Mouse (Mus musculus): ENCODE measurements at regions not wholly inside any gene's neighbourhood (a gene's known extent, or its start where the extent isn't known, plus 50 kb on each side); places are given as distances from the start of the nearest gene placed in this dataset.

GRCm38 (mm10) chr1:63937480-63937879, 168.4 kb upstream of the 4933402D24Rik start:
- no peak for TF ChIP-seq CTCF (IDR thresholded peaks at IDR 0.05; ENCODE audit: low read depth)
- no peak for TF ChIP-seq EP300 (IDR thresholded peaks at IDR 0.05; ENCODE audit: low read depth)
